Mouse (Mus musculus) thymus, postnatal 25 days (tissue): Measurements from ENCODE around the gene Hspa4l.
"Not testable (repeated sequence)": the region's sequence is repeated elsewhere in the genome, so short reads cannot be mapped to it uniquely, and the experiment has no call there.

Source experiments
- DNase-seq: peaks from one replicate; pipeline ENCODE4 v3.0.0; 2022

Gene Hspa4l

DNA sequence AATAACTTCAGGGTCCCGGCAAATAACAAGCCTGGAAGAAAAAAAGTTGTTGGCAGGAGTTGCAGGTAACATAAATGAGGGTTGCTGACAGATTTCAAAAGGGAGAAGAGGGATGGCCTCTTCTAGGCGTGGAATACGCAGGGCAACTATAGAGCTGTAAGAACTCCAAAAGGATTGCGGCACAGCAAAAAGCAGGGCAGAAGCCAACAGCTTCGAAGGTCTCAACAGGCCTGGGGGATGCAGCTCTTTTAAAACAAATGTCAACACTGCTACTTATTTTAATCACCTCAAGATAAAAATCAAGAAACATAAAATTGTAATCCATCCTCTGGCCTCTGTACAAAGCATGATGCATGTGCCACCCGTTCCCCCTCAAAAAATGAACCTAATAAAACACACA is 101.2 kb downstream of the Hspa4l start:
- not testable (repeated sequence) for DNase-seq
